Comparison of ENCODE assay signal across 21 mouse cellular contexts in genomic region chr9:27125450-27125849, GRCm38 (mm10). TPM values are rescaled to one million over a fixed set of nuclear protein-coding genes. Genes with fewer than 3 reads are reported as not detected.
DNase-seq lines count a peak whose midpoint lies in the region; ATAC-seq and TF ChIP-seq lines count a peak whose summit lies in the region.
"Had no signal": no experiment of that assay in that cellular context is flagged by ENCODE, and none has a peak within 500 bp of the region (broad histone marks: within the 10 kb centered on the region; RNA-seq: fewer than 3 reads in every experiment).

No protein-coding gene starts in this region.

- H3K4me2 ChIP-seq in forebrain, embryonic 12.5 days: no peak overlapping the region
- no peak overlapping the region for H3K4me2 ChIP-seq in forebrain, postnatal 0 days (ENCODE audit: low read depth)
- H3K4me2 ChIP-seq in hindbrain, embryonic 13.5 days: no peak overlapping the region
- H3K4me2 ChIP-seq in hindbrain, postnatal 0 days (ENCODE audit: low read depth, low read length): no peak overlapping the region
- H3K4me2 ChIP-seq: embryonic facial prominence, embryonic 13.5 days; heart, embryonic 15.5 days had no signal

- TF ChIP-seq CTCF in forebrain, postnatal 0 days (IDR thresholded peaks at IDR 0.05; ENCODE audit: low read depth): no peak
- TF ChIP-seq CTCF in hindbrain, postnatal 0 days (IDR thresholded peaks at IDR 0.05; ENCODE audit: low read depth): no peak

- peak overlapping the region; percentile 2; the same call in 1 of the 2 replicates for H3K27ac ChIP-seq in forebrain, embryonic 12.5 days
- H3K27ac ChIP-seq in forebrain, postnatal 0 days (ENCODE audit: low read depth, low read length): no peak overlapping the region
- 0 out of 2 replicates have a peak overlapping the region, but pooled peaks have one; percentile 18 for H3K27ac ChIP-seq in hindbrain, embryonic 13.5 days
- no peak overlapping the region for H3K27ac ChIP-seq in hindbrain, postnatal 0 days
- H3K27ac ChIP-seq: embryonic facial prominence, embryonic 13.5 days; heart, embryonic 15.5 days had no signal

- H3K4me3 ChIP-seq in forebrain, embryonic 12.5 days (replicated peaks): no peak overlapping the region
- H3K4me3 ChIP-seq in forebrain, postnatal 0 days (ENCODE audit: low read depth, low read length): no peak overlapping the region
- H3K4me3 ChIP-seq in hindbrain, embryonic 13.5 days: no peak overlapping the region
- H3K4me3 ChIP-seq in hindbrain, postnatal 0 days (ENCODE audit: low read length): no peak overlapping the region
- H3K4me3 ChIP-seq: embryonic facial prominence, embryonic 13.5 days; erythroblast, embryonic 14.5 days; heart, embryonic 15.5 days had no signal

- 0 out of 2 replicates have a peak, but pooled peaks have one; percentile 19 for ATAC-seq in forebrain, embryonic 12.5 days (ENCODE audit: low FRiP score)
- ATAC-seq in forebrain, postnatal 0 days: no peak
- ATAC-seq in hindbrain, embryonic 13.5 days (ENCODE audit: low FRiP score): no peak
- ATAC-seq in hindbrain, postnatal 0 days: no peak
- peak; percentile 90 for ATAC-seq in common myeloid progenitor, adult 5-6 weeks (replicated peaks; ENCODE audit: low read depth, poor library complexity, severe bottlenecking)

- H3K36me3 ChIP-seq in forebrain, embryonic 12.5 days (replicated peaks): peaks cover 13% of the 10 kb centered on the region
- H3K36me3 ChIP-seq in forebrain, postnatal 0 days (ENCODE audit: insufficient read depth): no peaks in the 10 kb centered on the region
- H3K36me3 ChIP-seq in hindbrain, embryonic 13.5 days: 0 out of 2 replicates have a peak, but pooled peaks cover 8% of the 10 kb centered on the region
- H3K36me3 ChIP-seq in hindbrain, postnatal 0 days (ENCODE audit: insufficient read depth, low read length): no peaks in the 10 kb centered on the region
- H3K36me3 ChIP-seq: heart, embryonic 15.5 days had no signal

- no peak overlapping the region for H3K9ac ChIP-seq in forebrain, embryonic 12.5 days
- H3K9ac ChIP-seq in forebrain, postnatal 0 days: no peak overlapping the region
- no peak overlapping the region for H3K9ac ChIP-seq in hindbrain, embryonic 13.5 days
- H3K9ac ChIP-seq in hindbrain, postnatal 0 days (replicated peaks; ENCODE audit: low read length): no peak overlapping the region
- H3K9ac ChIP-seq: embryonic facial prominence, embryonic 13.5 days; heart, embryonic 15.5 days had no signal

- intact Hi-C loops in left cerebral cortex, postnatal 4 days (cut with DNase I): no loop called here
- intact Hi-C loops in left cerebral cortex, postnatal 36 days (cut with DNase I): no loop called here

- no peaks in the 10 kb centered on the region for H3K27me3 ChIP-seq in forebrain, embryonic 12.5 days
- H3K27me3 ChIP-seq in forebrain, postnatal 0 days (ENCODE audit: insufficient read depth, low read length): no peaks in the 10 kb centered on the region
- H3K27me3 ChIP-seq in hindbrain, embryonic 13.5 days: no peaks in the 10 kb centered on the region
- no peaks in the 10 kb centered on the region for H3K27me3 ChIP-seq in hindbrain, postnatal 0 days (ENCODE audit: insufficient read depth, low read length)
- H3K27me3 ChIP-seq: embryonic facial prominence, embryonic 13.5 days; heart, embryonic 15.5 days had no signal

- WGBS in forebrain, embryonic 12.5 days: 39% methylated on average over 6 of the region's 6 CpGs
- WGBS in forebrain, postnatal 0 days: 23% methylated on average over 6 of the region's 6 CpGs
- 36% methylated on average over 6 of the region's 6 CpGs for WGBS in hindbrain, embryonic 13.5 days
- WGBS in hindbrain, postnatal 0 days: 27% methylated on average over 6 of the region's 6 CpGs

- H3K9me3 ChIP-seq in forebrain, embryonic 12.5 days: no peaks in the 10 kb centered on the region
- no peaks in the 10 kb centered on the region for H3K9me3 ChIP-seq in forebrain, postnatal 0 days (ENCODE audit: low read length)
- H3K9me3 ChIP-seq in hindbrain, embryonic 13.5 days: no peaks in the 10 kb centered on the region
- no peaks in the 10 kb centered on the region for H3K9me3 ChIP-seq in hindbrain, postnatal 0 days (ENCODE audit: low read length)
- H3K9me3 ChIP-seq: embryonic facial prominence, embryonic 13.5 days; heart, embryonic 15.5 days had no signal

- DNase-seq in forebrain, postnatal 0 days: no peak
- DNase-seq in hindbrain, postnatal 0 days (ENCODE audit: low spot score): no peak
- DNase-seq in left cerebral cortex, postnatal 4 days: peak; percentile 15
- DNase-seq in left cerebral cortex, postnatal 36 days (ENCODE audit: low spot score in 2 of 2): no peak
- DNase-seq in gastrocnemius, adult 18-20 months (ENCODE audit: low spot score): no peak
- DNase-seq: adrenal gland, postnatal 10 days; cerebellum, adult 2 months; cerebellum, postnatal 25 days; embryo, embryonic 11 days; gastrocnemius, postnatal 14 days; heart, postnatal 4 days; kidney, adult 9 months; layer of hippocampus, adult 9-11 months; lung, postnatal 4 days; thymus, postnatal 14 days had no signal

- peaks cover 48% of the 10 kb centered on the region for H3K4me1 ChIP-seq in forebrain, embryonic 12.5 days
- no peaks in the 10 kb centered on the region; the same call in 1 of the 2 replicates for H3K4me1 ChIP-seq in forebrain, postnatal 0 days (ENCODE audit: insufficient read depth)
- H3K4me1 ChIP-seq in hindbrain, embryonic 13.5 days (replicated peaks): peaks cover 29% of the 10 kb centered on the region
- H3K4me1 ChIP-seq in hindbrain, postnatal 0 days (ENCODE audit: insufficient read depth, low read length): 0 out of 2 replicates have a peak, but pooled peaks cover 11% of the 10 kb centered on the region
- H3K4me1 ChIP-seq: embryonic facial prominence, embryonic 13.5 days had no signal

RNA-seq across cellular contexts. Expression of gene Jam3, which starts 29.8 kb away (rescaled TPM):
- polyA plus RNA-seq in forebrain, embryonic 12.5 days (2016; fragmentation: Nextera tagmentation; extraction: Ambion mirVana): 146 and 155 TPM in 2 replicates
- total RNA-seq in forebrain, postnatal 0 days (2014; rRNA removed): 37.1 and 44.0 TPM in 2 replicates
- 20.6 and 27.7 TPM in 2 replicates for polyA plus RNA-seq in forebrain, postnatal 0 days (2015; fragmentation: Nextera tagmentation; extraction: Ambion mirVana)
- polyA plus RNA-seq in hindbrain, embryonic 13.5 days (2015; fragmentation: Nextera tagmentation; extraction: Ambion mirVana): 72.6 and 80.1 TPM in 2 replicates
- 33.8 and 37.6 TPM in 2 replicates for total RNA-seq in hindbrain, postnatal 0 days (2014; rRNA removed)
- polyA plus RNA-seq in hindbrain, postnatal 0 days (2015; fragmentation: Nextera tagmentation; extraction: Ambion mirVana): 28.9 and 32.6 TPM in 2 replicates
- 10 to 100 TPM; 21.6 to 22.4 TPM for total RNA-seq in left cerebral cortex, postnatal 4 days (2021)
- total RNA-seq in left cerebral cortex, postnatal 36 days (2021): 10 to 100 TPM; 34.6 to 38.7 TPM
- total RNA-seq in common myeloid progenitor, adult 5-6 weeks (2017): 0.14 TPM in 1 of 2 replicates, not detected in the other
- total RNA-seq in gastrocnemius, adult 18-20 months (2021): 1 to 10 TPM; 5.0 to 9.2 TPM

Comparison
In these comparisons a context has a peak if more than half of its experiments do, and no peak if none do; other contexts are left out.
1. ATAC-seq: peak in forebrain, embryonic 12.5 days (single experiment) and common myeloid progenitor, adult 5-6 weeks (single experiment); none in forebrain, postnatal 0 days (single experiment), hindbrain, embryonic 13.5 days (single experiment) and hindbrain, postnatal 0 days (single experiment).
2. H3K27ac ChIP-seq: peak in forebrain, embryonic 12.5 days (single experiment) and hindbrain, embryonic 13.5 days (single experiment); none in forebrain, postnatal 0 days (single experiment) and hindbrain, postnatal 0 days (single experiment).